Mouse (Mus musculus): ENCODE measurements around the gene A2m. TPM values are rescaled to one million over a fixed set of nuclear protein-coding genes. Genes with fewer than 3 reads are reported as not detected.

A2m gene
- 0.13 and 0.19 TPM in 2 replicates for polyA plus RNA-seq (2012; rRNA removed)

DNA sequence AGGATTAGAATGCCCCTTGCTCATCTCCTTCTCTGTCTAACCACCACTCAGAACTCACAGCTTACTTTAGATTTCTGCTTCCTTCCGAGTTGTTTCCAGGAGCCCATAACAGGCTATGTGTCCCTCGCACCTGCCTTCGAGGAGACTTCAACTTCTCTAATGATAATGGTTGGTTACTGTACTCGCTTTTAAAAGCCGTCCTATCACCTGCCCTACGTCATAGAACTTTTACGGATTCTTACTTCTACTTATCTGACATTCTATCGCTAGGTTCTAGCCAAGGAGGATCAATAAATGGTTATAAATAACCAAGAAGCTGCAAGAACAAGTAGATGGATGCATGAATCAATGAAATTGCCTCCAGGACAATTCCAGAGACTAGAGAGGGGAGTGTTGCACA is at the start of gene A2m:
Gene A2m (plus strand): TSS at position 301 of the 400 bp plus-strand sequence.
- no peak for TF ChIP-seq POLR2A (IDR thresholded peaks at IDR 0.05; ENCODE audit: control insufficient read depth, extremely low read depth, insufficient read depth, low read length, poor library complexity)
- no peak for DNase-seq
- Histone ChIP-seq H3K27ac (ENCODE audit: control insufficient read depth, insufficient read depth, low read length) (no peak within 1 kb of the TSS), H3K4me3 (ENCODE audit: control insufficient read depth, insufficient read depth, low read length) (no peak within 1 kb of the TSS), H3K4me1 (replicated peaks; ENCODE audit: control insufficient read depth, insufficient read depth, low read length) (no peaks in the 10 kb centered on the region), H3K27me3 (ENCODE audit: control insufficient read depth, insufficient read depth, low read length) (no peaks in the 10 kb centered on the region), H3K36me3 (ENCODE audit: control insufficient read depth, insufficient read depth, low read length) (no peaks in the 10 kb centered on the region)
- WGBS, result 93% methylated on average over 8 of the region's 8 CpGs

DNA sequence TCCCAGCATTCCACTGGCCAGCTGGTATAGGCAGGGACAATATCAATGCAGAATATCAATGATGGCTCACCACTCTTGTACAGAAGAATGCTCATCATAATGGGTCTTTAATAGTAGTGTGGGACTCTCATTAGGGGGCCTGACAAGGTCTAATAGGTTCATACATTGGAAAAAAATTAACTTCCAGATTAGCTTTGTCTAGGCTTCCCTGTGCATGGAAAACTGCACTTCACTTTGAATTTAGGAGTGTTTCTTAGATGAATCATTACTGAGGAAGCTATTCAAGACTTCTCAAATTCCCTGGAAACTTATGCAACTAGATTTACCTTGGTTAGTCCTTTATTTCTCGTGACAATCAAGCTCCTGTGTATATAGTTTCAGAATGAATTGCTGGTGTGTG is 45.0 kb upstream of the A2m start:
- no peak overlapping the region for H3K27ac ChIP-seq (ENCODE audit: control insufficient read depth, insufficient read depth, low read length)
- H3K36me3 ChIP-seq (ENCODE audit: control insufficient read depth, insufficient read depth, low read length), result no peaks in the 10 kb centered on the region
- 41% methylated on average over 1 of the region's 1 CpGs for WGBS
- H3K27me3 ChIP-seq (ENCODE audit: control insufficient read depth, insufficient read depth, low read length), result no peaks in the 10 kb centered on the region
- no peaks in the 10 kb centered on the region for H3K4me1 ChIP-seq (replicated peaks; ENCODE audit: control insufficient read depth, insufficient read depth, low read length)
- no peak for TF ChIP-seq POLR2A (IDR thresholded peaks at IDR 0.05; ENCODE audit: control insufficient read depth, extremely low read depth, insufficient read depth, low read length, poor library complexity)
- no peak for TF ChIP-seq CTCF (IDR thresholded peaks at IDR 0.05; ENCODE audit: borderline replicate concordance, control insufficient read depth, extremely low read depth, insufficient read depth, low read length, poor library complexity)
- H3K4me3 ChIP-seq (ENCODE audit: control insufficient read depth, insufficient read depth, low read length), result no peak overlapping the region
- no peak for DNase-seq

DNA sequence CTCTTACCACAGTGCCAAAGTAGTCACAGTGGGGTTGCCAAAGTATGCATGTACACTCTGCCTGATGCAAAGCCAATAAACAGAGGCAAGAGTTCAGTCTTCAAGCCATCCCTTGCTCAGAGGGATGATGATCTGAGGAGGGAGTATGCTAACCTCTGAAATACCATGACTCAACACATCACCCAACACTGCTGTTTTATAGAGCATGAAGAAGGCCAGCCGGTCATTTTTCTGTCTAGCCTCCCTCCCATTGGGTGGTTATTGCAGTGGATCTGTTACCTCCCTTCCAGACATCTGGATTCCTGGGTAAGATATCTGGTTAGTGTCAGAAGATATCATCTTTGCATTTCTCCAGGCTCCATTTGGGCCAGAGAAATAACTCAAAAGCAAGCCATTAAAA is 34.2 kb upstream of the A2m start:
- Histone ChIP-seq H3K36me3 (ENCODE audit: control insufficient read depth, insufficient read depth, low read length) (no peaks in the 10 kb centered on the region), H3K4me1 (replicated peaks; ENCODE audit: control insufficient read depth, insufficient read depth, low read length) (no peaks in the 10 kb centered on the region), H3K27ac (ENCODE audit: control insufficient read depth, insufficient read depth, low read length) (no peak overlapping the region), H3K4me3 (ENCODE audit: control insufficient read depth, insufficient read depth, low read length) (no peak overlapping the region), H3K27me3 (ENCODE audit: control insufficient read depth, insufficient read depth, low read length) (no peaks in the 10 kb centered on the region)
- no peak for DNase-seq
- TF ChIP-seq CTCF (IDR thresholded peaks at IDR 0.05; ENCODE audit: borderline replicate concordance, control insufficient read depth, extremely low read depth, insufficient read depth, low read length, poor library complexity) (no peak), POLR2A (IDR thresholded peaks at IDR 0.05; ENCODE audit: control insufficient read depth, extremely low read depth, insufficient read depth, low read length, poor library complexity) (no peak)
- WGBS, result 88% methylated on average over 1 of the region's 1 CpGs

DNA sequence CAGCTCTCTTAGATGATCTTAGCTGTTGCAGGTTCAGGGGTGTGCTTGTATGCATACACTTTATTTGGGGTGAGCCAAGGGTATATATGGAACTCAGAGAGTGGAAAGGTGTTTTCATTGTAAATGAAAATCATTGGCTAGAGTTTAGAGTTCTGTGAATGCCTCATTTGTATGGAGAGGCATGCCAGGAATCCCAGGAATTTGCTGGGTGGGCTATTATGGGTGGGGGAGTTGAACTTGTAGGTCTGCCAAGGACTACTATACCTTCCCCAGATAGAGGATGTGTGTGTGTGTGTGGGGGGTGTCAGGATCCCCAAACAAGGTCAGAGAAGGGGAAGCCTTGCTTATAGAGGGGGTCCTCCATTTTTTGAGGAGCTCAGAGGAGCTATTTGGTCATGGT is 27.3 kb upstream of the A2m start:
- no peak for DNase-seq
- Histone ChIP-seq H3K27me3 (ENCODE audit: control insufficient read depth, insufficient read depth, low read length) (no peaks in the 10 kb centered on the region), H3K4me3 (ENCODE audit: control insufficient read depth, insufficient read depth, low read length) (no peak overlapping the region), H3K27ac (ENCODE audit: control insufficient read depth, insufficient read depth, low read length) (no peak overlapping the region), H3K4me1 (replicated peaks; ENCODE audit: control insufficient read depth, insufficient read depth, low read length) (no peaks in the 10 kb centered on the region), H3K36me3 (ENCODE audit: control insufficient read depth, insufficient read depth, low read length) (no peaks in the 10 kb centered on the region)
- TF ChIP-seq POLR2A (IDR thresholded peaks at IDR 0.05; ENCODE audit: control insufficient read depth, extremely low read depth, insufficient read depth, low read length, poor library complexity), result no peak
- no peak for TF ChIP-seq CTCF (IDR thresholded peaks at IDR 0.05; ENCODE audit: borderline replicate concordance, control insufficient read depth, extremely low read depth, insufficient read depth, low read length, poor library complexity)

DNA sequence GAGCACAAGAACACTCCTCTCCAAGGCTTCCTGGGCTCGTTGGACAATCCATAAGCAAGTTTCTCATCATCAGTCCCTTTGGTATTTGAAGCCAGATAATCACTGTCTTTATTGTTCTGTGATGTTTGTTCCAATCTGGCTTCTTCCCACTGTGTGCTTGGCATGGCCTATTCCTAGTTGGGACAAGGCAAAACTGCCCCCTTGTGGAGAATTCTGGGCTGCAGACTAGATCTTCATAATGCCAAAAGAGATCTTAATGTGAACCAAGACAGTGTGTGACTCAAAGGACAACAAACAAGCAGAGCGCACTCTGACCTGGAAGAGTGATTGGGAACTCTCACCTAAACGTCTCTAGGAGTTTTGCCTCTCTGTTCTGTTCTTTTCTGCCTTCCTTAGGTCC is 23.4 kb upstream of the A2m start:
- no peaks in the 10 kb centered on the region for H3K36me3 ChIP-seq (ENCODE audit: control insufficient read depth, insufficient read depth, low read length)
- no peak for TF ChIP-seq POLR2A (IDR thresholded peaks at IDR 0.05; ENCODE audit: control insufficient read depth, extremely low read depth, insufficient read depth, low read length, poor library complexity)
- no peak for TF ChIP-seq CTCF (IDR thresholded peaks at IDR 0.05; ENCODE audit: borderline replicate concordance, control insufficient read depth, extremely low read depth, insufficient read depth, low read length, poor library complexity)
- 55% methylated on average over 3 of the region's 3 CpGs for WGBS
- no peak for DNase-seq
- H3K27ac ChIP-seq (ENCODE audit: control insufficient read depth, insufficient read depth, low read length), result no peak overlapping the region
- no peaks in the 10 kb centered on the region for H3K27me3 ChIP-seq (ENCODE audit: control insufficient read depth, insufficient read depth, low read length)
- H3K4me1 ChIP-seq (replicated peaks; ENCODE audit: control insufficient read depth, insufficient read depth, low read length), result no peaks in the 10 kb centered on the region
- no peak overlapping the region for H3K4me3 ChIP-seq (ENCODE audit: control insufficient read depth, insufficient read depth, low read length)

DNA sequence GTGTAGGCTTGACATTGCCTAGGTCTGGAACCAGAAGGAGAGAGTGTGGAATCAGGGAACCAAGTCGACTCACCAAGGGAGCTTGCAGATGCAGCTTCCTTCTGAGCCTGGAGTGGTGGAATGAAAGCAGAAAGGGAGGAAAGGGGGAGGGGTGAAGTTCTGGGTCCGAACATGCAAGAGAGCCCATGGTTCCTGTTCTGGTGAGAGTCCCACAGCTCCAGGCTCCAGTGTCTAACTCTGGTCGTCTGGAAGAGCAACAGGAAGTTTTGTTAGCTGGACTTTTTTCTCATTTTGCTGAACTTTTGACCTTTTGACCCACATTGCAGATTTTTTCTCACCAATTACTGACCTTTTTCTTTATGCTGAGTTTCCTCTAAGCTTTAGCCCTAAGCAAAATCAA is 17.7 kb upstream of the A2m start:
- H3K36me3 ChIP-seq (ENCODE audit: control insufficient read depth, insufficient read depth, low read length), result no peaks in the 10 kb centered on the region
- no peak for DNase-seq
- no peaks in the 10 kb centered on the region for H3K4me1 ChIP-seq (replicated peaks; ENCODE audit: control insufficient read depth, insufficient read depth, low read length)
- TF ChIP-seq CTCF (IDR thresholded peaks at IDR 0.05; ENCODE audit: borderline replicate concordance, control insufficient read depth, extremely low read depth, insufficient read depth, low read length, poor library complexity) (no peak), POLR2A (IDR thresholded peaks at IDR 0.05; ENCODE audit: control insufficient read depth, extremely low read depth, insufficient read depth, low read length, poor library complexity) (no peak)
- H3K4me3 ChIP-seq (ENCODE audit: control insufficient read depth, insufficient read depth, low read length), result no peak overlapping the region
- H3K27ac ChIP-seq (ENCODE audit: control insufficient read depth, insufficient read depth, low read length), result no peak overlapping the region
- 13% methylated on average over 3 of the region's 3 CpGs for WGBS
- H3K27me3 ChIP-seq (ENCODE audit: control insufficient read depth, insufficient read depth, low read length), result no peaks in the 10 kb centered on the region

DNA sequence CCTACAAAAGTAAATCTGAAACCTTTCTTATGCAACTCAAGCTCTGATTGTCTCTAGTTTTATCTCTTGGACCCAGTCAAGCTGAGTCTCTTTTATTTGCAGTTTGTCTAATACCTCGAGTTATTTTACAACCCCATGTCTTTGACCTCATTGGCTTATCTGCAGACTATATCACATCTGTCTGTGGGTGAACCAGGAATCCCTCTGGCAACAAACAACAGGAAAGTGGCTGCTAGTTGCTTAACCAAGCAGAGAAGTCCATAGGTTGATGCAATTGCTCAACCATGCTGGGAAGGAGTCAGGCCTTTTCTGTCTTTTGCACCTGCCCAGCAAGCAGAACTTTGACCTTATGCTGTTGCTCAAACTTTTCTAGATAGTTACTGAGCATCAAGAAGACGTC is 12.7 kb upstream of the A2m start:
- no peak for TF ChIP-seq CTCF (IDR thresholded peaks at IDR 0.05; ENCODE audit: borderline replicate concordance, control insufficient read depth, extremely low read depth, insufficient read depth, low read length, poor library complexity)
- TF ChIP-seq POLR2A (IDR thresholded peaks at IDR 0.05; ENCODE audit: control insufficient read depth, extremely low read depth, insufficient read depth, low read length, poor library complexity), result no peak
- 75% methylated on average over 2 of the region's 2 CpGs for WGBS
- DNase-seq, result no peak
- Histone ChIP-seq H3K27ac (ENCODE audit: control insufficient read depth, insufficient read depth, low read length) (no peak overlapping the region), H3K36me3 (ENCODE audit: control insufficient read depth, insufficient read depth, low read length) (no peaks in the 10 kb centered on the region), H3K4me1 (replicated peaks; ENCODE audit: control insufficient read depth, insufficient read depth, low read length) (no peaks in the 10 kb centered on the region), H3K27me3 (ENCODE audit: control insufficient read depth, insufficient read depth, low read length) (no peaks in the 10 kb centered on the region), H3K4me3 (ENCODE audit: control insufficient read depth, insufficient read depth, low read length) (no peak overlapping the region)

Data from thymus, adult 2 months (tissue).